Mouse (Mus musculus) lung, embryonic 16.5 days (tissue): ENCODE measurements at regions not wholly inside any gene's neighbourhood (a gene's known extent, or its start where the extent isn't known, plus 50 kb on each side); places are given as distances from the start of the nearest gene placed in this dataset.

ENCODE experiments used
- ATAC-seq: fragments of 200-750 bp; cut with Nextera tagmentation; 2 replicates; pipeline ENCODE4 v1.8.0; 2017; ENCODE audit warnings: low read depth, mild to moderate bottlenecking, moderate library complexity
- H3K27ac ChIP-seq: fragments of 300-500 bp; sonication (generic); 2 replicates; pipeline ENCODE4 v1.5.1; 2014; ENCODE audit warnings: mild to moderate bottlenecking, control low read depth, low read length
- H3K27me3 ChIP-seq: fragments of 300-500 bp; sonication (generic); 2 replicates; pipeline ENCODE4 v1.6.1; 2014; ENCODE audit warnings: low read depth, low read length, mixed read lengths; ENCODE audit not compliant: control insufficient read depth, insufficient read depth
- H3K36me3 ChIP-seq: fragments of 300-500 bp; sonication (generic); 2 replicates; pipeline ENCODE4 v1.6.1; 2014; ENCODE audit warnings: low read length; ENCODE audit not compliant: control insufficient read depth, insufficient read depth
- H3K4me1 ChIP-seq: fragments of 300-500 bp; sonication (generic); replicated peaks from 2 replicates; pipeline ENCODE4 v1.6.1; 2014; ENCODE audit warnings: low read length, mixed read lengths; ENCODE audit not compliant: control insufficient read depth, insufficient read depth
- H3K4me2 ChIP-seq: fragments of 300-500 bp; sonication (generic); 2 replicates; pipeline ENCODE4 v1.6.1; 2014; ENCODE audit warnings: low read depth, low read length, control low read depth
- H3K4me3 ChIP-seq: fragments of 300-500 bp; sonication (generic); 2 replicates; pipeline ENCODE4 v1.5.1; 2014; ENCODE audit warnings: mild to moderate bottlenecking, low read length, control low read depth
- H3K9ac ChIP-seq: fragments of 300-500 bp; sonication (generic); 2 replicates; pipeline ENCODE4 v1.6.1; 2014; ENCODE audit warnings: low read length, control low read depth
- H3K9me3 ChIP-seq: fragments of 300-500 bp; sonication (generic); 2 replicates; pipeline ENCODE4 v1.6.1; 2016; ENCODE audit warnings: low read length; ENCODE audit not compliant: control insufficient read depth
- WGBS: fragments of 180-500 bp; shearing (Covaris S2); extraction: QIAGEN DNeasy Blood & Tissue Kit; methylation state at CpG from one replicate; pipeline ENCODE4 v1.1.7; 2014; 5-methylcytosine and 5-hydroxymethylcytosine counted together

DNA sequence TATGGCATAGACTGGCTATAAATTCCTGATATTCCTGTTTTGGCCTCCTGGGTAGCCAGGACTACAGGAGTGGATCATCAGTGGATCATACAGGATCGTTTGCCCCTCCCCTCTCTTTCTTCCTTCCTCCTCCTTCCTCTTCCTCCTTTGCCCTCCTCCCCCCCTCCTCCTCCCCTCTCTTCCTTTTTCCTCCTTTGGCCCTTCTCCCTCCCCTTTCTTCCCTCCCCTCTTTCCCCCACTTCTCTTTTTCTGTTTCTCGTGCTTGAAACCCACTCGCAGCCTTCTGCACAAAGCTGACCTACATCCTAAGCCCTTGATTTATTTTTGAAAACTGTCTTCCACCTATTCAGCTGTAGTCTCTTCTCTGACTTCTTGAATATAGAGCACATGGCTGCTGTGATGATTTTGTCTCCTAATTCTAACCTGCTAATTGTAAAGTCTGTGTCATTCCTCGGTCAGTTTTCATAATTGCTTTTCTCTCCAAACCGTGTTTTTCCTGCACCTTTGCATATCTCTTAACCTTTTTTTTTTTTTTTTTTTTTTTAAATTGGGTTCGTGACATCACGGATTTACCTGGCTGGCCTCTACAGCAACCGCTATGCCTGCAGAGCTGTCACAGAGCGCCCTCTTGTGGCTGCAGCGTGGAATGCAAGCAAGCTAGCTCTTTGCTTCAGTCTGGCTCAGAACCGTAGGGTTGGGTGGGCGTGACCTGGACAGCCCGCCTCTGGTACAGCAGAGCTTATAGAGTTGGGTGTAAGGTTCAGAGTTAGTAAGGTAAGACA, 78.8 kb upstream of the Tmem45b start:
- Histone ChIP-seq H3K4me3 (no peak overlapping the region), H3K4me2 (no peak overlapping the region), H3K27ac (no peak overlapping the region), H3K9me3 (no peaks in the 10 kb centered on the region), H3K4me1 (no peaks in the 10 kb centered on the region), H3K9ac (no peak overlapping the region), H3K27me3 (no peaks in the 10 kb centered on the region), H3K36me3 (no peaks in the 10 kb centered on the region)
- ATAC-seq, result peak; percentile 60
- 7% methylated on average over 13 of the region's 13 CpGs for WGBS

DNA sequence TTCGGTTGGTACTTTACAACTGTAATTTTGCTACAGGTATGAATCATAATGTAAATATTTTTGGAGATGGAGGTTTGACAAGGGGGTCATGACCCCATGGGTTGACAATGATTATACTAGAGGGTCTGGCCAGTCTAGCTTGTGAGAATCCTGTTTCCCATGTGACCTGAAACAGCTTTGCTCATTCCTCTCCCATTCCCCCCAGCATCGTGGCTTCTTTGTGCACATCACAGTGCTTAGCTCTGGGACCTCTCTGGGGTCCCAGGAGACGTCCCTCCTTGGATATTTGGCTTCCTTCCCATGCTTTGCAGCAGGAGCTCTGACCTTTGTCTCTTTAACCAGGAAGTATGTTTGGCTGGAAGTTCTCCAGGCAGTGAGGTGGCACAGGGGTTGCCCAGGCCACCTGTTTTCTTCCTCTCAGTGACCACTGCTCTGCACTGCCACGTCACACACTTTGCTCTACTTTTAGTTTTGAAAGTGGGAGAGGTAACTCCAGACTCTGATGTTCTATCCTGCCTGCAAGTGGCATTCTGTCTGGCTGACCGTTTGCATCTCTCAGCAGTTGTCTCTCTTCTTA, 77.4 kb upstream of the Tmem45b start:
- no peaks in the 10 kb centered on the region for H3K9me3 ChIP-seq
- no peak overlapping the region for H3K27ac ChIP-seq
- WGBS, result 46% methylated on average over 5 of the region's 5 CpGs
- no peak overlapping the region for H3K4me3 ChIP-seq
- no peaks in the 10 kb centered on the region for H3K36me3 ChIP-seq
- H3K9ac ChIP-seq, result no peak overlapping the region
- no peak overlapping the region for H3K4me2 ChIP-seq
- ATAC-seq, result no peak
- H3K27me3 ChIP-seq, result no peaks in the 10 kb centered on the region
- no peaks in the 10 kb centered on the region for H3K4me1 ChIP-seq

DNA sequence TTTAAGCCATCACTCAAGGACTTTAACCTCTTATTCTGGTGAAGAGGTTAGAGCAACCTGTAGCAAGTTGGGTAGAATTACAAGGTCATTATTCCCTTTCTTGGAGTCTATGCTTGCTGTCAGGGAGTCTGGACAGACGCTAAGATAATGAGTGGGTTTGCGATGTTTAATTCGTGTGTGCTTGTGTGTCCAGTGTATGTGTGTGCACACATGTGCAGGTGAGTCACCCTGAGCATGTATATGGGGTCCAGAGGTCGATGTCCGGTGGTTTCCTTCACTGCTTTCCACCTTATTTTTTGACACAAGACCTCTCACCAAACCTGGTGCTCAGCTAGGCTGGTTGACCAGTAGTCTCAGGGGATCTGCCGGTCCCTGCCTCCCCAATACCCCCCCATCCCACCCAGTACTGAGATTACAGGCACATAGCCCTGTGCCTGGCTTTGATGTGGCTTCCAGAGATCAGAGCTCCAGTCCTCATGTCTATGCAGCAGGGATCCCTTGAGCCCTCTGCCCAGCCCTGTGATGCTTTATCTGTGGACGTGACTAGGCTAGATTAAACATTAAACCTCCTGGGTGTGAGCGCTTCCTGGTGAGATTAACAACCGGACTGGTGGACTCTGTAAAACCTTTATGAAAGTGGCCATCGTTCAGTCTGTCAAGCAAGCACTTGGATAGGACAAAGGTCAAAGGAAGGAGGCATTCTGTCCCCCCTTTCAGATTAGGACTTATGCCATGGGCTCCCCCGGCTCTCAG, 74.4 kb upstream of the Tmem45b start:
- no peak for ATAC-seq
- Histone ChIP-seq H3K36me3 (no peaks in the 10 kb centered on the region), H3K4me2 (no peak overlapping the region), H3K27ac (no peak overlapping the region), H3K9ac (no peak overlapping the region), H3K4me3 (no peak overlapping the region), H3K4me1 (no peaks in the 10 kb centered on the region), H3K9me3 (no peaks in the 10 kb centered on the region), H3K27me3 (no peaks in the 10 kb centered on the region)
- WGBS, result 66% methylated on average over 11 of the region's 11 CpGs

DNA sequence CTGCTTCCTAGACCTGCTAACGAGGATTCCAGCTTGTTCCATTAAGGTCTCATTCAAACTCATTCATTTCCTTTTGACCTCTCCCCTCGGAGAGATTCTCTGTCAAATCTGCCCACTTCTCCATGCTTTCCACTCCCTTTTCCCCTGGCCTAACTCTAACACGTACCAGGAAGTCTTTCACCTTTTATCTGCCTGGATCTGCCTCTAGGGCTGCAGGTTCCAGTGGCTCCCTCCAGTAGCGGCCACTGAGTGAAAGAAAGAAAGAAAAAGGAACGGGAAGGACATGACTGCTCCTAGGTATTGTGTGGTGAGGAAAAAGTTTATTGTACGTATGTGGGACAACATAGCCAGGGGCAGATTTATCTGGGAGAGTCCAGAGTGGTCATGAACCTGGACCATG, 64.8 kb upstream of the Tmem45b start:
- 53% methylated on average over 6 of the region's 6 CpGs for WGBS
- Histone ChIP-seq H3K4me3 (no peak overlapping the region), H3K27ac (no peak overlapping the region), H3K9me3 (no peaks in the 10 kb centered on the region), H3K4me2 (no peak overlapping the region), H3K4me1 (no peaks in the 10 kb centered on the region), H3K36me3 (no peaks in the 10 kb centered on the region), H3K27me3 (no peaks in the 10 kb centered on the region), H3K9ac (no peak overlapping the region)
- no peak for ATAC-seq

DNA sequence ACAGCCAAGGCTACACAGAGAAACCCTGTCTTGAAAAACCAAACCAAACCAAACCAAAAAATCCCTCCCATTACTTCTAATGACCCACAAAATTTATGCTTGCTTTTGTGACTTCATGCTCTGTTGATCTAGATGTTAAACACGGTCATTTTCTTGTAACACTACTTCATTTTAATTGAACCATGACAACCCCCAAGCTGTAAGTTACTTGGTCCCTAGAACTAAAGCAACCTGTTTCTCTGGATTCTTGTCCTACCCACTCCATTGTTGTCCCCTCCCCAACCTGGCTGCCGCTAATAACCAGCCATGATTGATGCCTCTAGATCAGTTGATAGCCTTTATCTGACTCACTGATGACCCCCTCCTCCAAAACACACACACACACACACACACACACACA, 63.0 kb upstream of the Tmem45b start:
- H3K4me3 ChIP-seq, result no peak overlapping the region
- 54% methylated on average over 2 of the region's 2 CpGs for WGBS
- no peaks in the 10 kb centered on the region for H3K4me1 ChIP-seq
- no peak overlapping the region for H3K4me2 ChIP-seq
- H3K9ac ChIP-seq, result no peak overlapping the region
- H3K36me3 ChIP-seq, result no peaks in the 10 kb centered on the region
- H3K27ac ChIP-seq, result no peak overlapping the region
- ATAC-seq, result no peak
- no peaks in the 10 kb centered on the region for H3K27me3 ChIP-seq
- no peaks in the 10 kb centered on the region for H3K9me3 ChIP-seq
